Mouse (Mus musculus) myocyte (in vitro differentiated cells): Measurements from ENCODE around the gene Krtap19-5.

Experiments used
- CEBPB ChIP-seq: IDR thresholded peaks from 2 replicates; pipeline ENCODE4 v1.6.1; 2011; ENCODE audit warnings: mild to moderate bottlenecking, moderate library complexity; ENCODE audit not compliant: poor library complexity, insufficient read depth, severe bottlenecking
- E2F4 ChIP-seq: IDR thresholded peaks from one replicate; pipeline ENCODE4 v1.6.1; 2011; ENCODE audit warnings: mild to moderate bottlenecking, control low read depth, moderate library complexity; ENCODE audit not compliant: insufficient read depth
- MAX ChIP-seq: IDR thresholded peaks from one replicate; pipeline ENCODE4 v1.6.1; 2011; ENCODE audit warnings: low read depth, mild to moderate bottlenecking, control low read depth
- MYOD1 ChIP-seq, 3 experiments: IDR thresholded peaks; one replicate each; pipeline ENCODE4 v1.6.1; 2011; ENCODE audit warnings: control low read depth in 2 of 3, low read depth in 2 of 3, mild to moderate bottlenecking in 2 of 3, moderate library complexity in 1 of 3; ENCODE audit not compliant: insufficient read length in 2 of 3, control insufficient read depth in 1 of 3
- MYOG ChIP-seq, 3 experiments: IDR thresholded peaks; one replicate each; pipeline ENCODE4 v1.6.1; 2011; ENCODE audit warnings: control low read depth in 2 of 3, low read depth in 2 of 3, mild to moderate bottlenecking in 2 of 3; ENCODE audit not compliant: insufficient read length in 2 of 3, control insufficient read depth in 1 of 3, insufficient read depth in 1 of 3
- POLR2A ChIP-seq: IDR thresholded peaks from one replicate; pipeline ENCODE4 v1.6.1; 2011; ENCODE audit warnings: low read depth, mild to moderate bottlenecking, control low read depth, moderate library complexity; ENCODE audit not compliant: insufficient read length
- POLR2AphosphoS2 ChIP-seq: IDR thresholded peaks from one replicate; pipeline ENCODE4 v1.6.1; 2011; ENCODE audit warnings: low read depth, control low read depth; ENCODE audit not compliant: insufficient read length
- SRF ChIP-seq: IDR thresholded peaks from one replicate; pipeline ENCODE4 v1.6.1; 2011; ENCODE audit warnings: low read depth; ENCODE audit not compliant: control insufficient read depth, insufficient read length
- TCF12 ChIP-seq: IDR thresholded peaks from one replicate; pipeline ENCODE4 v1.6.1; 2011; ENCODE audit warnings: mild to moderate bottlenecking, control low read depth; ENCODE audit not compliant: poor library complexity, insufficient read depth, severe bottlenecking
- USF1 ChIP-seq: IDR thresholded peaks from one replicate; pipeline ENCODE4 v1.6.1; 2011; ENCODE audit warnings: low read depth, mild to moderate bottlenecking, control low read depth, moderate library complexity

- TF ChIP-seq POLR2A (no peak), MAX (no peak), USF1 (no peak), E2F4 (no peak), MYOD1 (IDR thresholded peaks at IDR 0.05; ENCODE audit: control insufficient read depth in 1 of 3, insufficient read length in 2 of 3, low read depth in 2 of 3) (no peak), CEBPB (no peak), MYOG (IDR thresholded peaks at IDR 0.05; ENCODE audit: control insufficient read depth in 1 of 3, insufficient read depth in 1 of 3, insufficient read length in 2 of 3, low read depth in 2 of 3) (no peak), TCF12 (no peak), POLR2AphosphoS2 (no peak), SRF (no peak)
Measured at GRCm38 (mm10) chr16:88848558-88848957, 47.7 kb downstream of the Krtap19-5 start.
